Mouse (Mus musculus) thymus, postnatal 14 days (tissue): ENCODE measurements around the gene Dock10.

Source experiments
- DNase-seq: peaks from one replicate; pipeline ENCODE4 v3.0.0; 2021

Dock10 gene

GRCm38 (mm10) chr1:80727403-80727802 is 30.9 kb downstream of the Dock10 start:
- DNase-seq = no peak

GRCm38 (mm10) chr1:80722647-80723046 is 35.7 kb downstream of the Dock10 start:
- peak; percentile 77 for DNase-seq

- no peak for DNase-seq
These were observed 36.3 kb downstream of the Dock10 start for GRCm38 (mm10) chr1:80722001-80722400.

GRCm38 (mm10) chr1:80721181-80721580 is 37.1 kb downstream of the Dock10 start:
- no peak for DNase-seq

- no peak for DNase-seq
These were observed 38.2 kb downstream of the Dock10 start for GRCm38 (mm10) chr1:80720146-80720545.

GRCm38 (mm10) chr1:80719436-80719835 is 38.9 kb downstream of the Dock10 start:
- no peak for DNase-seq

GRCm38 (mm10) chr1:80718666-80719065 is 39.7 kb downstream of the Dock10 start:
- no peak for DNase-seq

- no peak for DNase-seq
These were observed 42.4 kb downstream of the Dock10 start for GRCm38 (mm10) chr1:80715917-80716316.

- no peak for DNase-seq
These were observed 44.4 kb downstream of the Dock10 start for GRCm38 (mm10) chr1:80713920-80714319.

GRCm38 (mm10) chr1:80710607-80711261 is 47.6 kb downstream of the Dock10 start:
- DNase-seq = no peak

- DNase-seq = no peak
These were observed 48.2 kb downstream of the Dock10 start for GRCm38 (mm10) chr1:80710097-80710541.

GRCm38 (mm10) chr1:80709299-80709698 is 49.0 kb downstream of the Dock10 start:
- no peak for DNase-seq

GRCm38 (mm10) chr1:80703279-80703678 is 55.0 kb downstream of the Dock10 start:
- DNase-seq = no peak

GRCm38 (mm10) chr1:80676004-80676673 is 82.2 kb downstream of the Dock10 start:
- no peak for DNase-seq

- DNase-seq = no peak
These were observed 86.6 kb downstream of the Dock10 start for GRCm38 (mm10) chr1:80671730-80672129.

GRCm38 (mm10) chr1:80671056-80671455 is 87.3 kb downstream of the Dock10 start:
- no peak for DNase-seq

- DNase-seq = peak; percentile 30
These were observed 87.9 kb downstream of the Dock10 start for GRCm38 (mm10) chr1:80670387-80670786.

GRCm38 (mm10) chr1:80665761-80666160 is 92.6 kb downstream of the Dock10 start:
- DNase-seq = no peak

GRCm38 (mm10) chr1:80665161-80665560 is 93.2 kb downstream of the Dock10 start:
- DNase-seq = peak; percentile 79

- DNase-seq = peak; percentile 44
These were observed 96.6 kb downstream of the Dock10 start for GRCm38 (mm10) chr1:80661506-80662402.

- DNase-seq = no peak
These were observed 98.7 kb downstream of the Dock10 start for GRCm38 (mm10) chr1:80659465-80660245.

- no peak for DNase-seq
These were observed 101.9 kb downstream of the Dock10 start for GRCm38 (mm10) chr1:80656389-80656788.

GRCm38 (mm10) chr1:80655854-80656253 is 102.5 kb downstream of the Dock10 start:
- DNase-seq = no peak
